Mouse (Mus musculus): ENCODE results near the gene Gm10840. TPM values are rescaled to one million over a fixed set of nuclear protein-coding genes. Genes with fewer than 3 reads are reported as not detected.
A peak's percentile ranks its signal among the peaks of the same experiment; 100 is the strongest.

The Gm10840 gene
- polyA plus RNA-seq, 1 experiment from 2014 or later = not detected

DNA sequence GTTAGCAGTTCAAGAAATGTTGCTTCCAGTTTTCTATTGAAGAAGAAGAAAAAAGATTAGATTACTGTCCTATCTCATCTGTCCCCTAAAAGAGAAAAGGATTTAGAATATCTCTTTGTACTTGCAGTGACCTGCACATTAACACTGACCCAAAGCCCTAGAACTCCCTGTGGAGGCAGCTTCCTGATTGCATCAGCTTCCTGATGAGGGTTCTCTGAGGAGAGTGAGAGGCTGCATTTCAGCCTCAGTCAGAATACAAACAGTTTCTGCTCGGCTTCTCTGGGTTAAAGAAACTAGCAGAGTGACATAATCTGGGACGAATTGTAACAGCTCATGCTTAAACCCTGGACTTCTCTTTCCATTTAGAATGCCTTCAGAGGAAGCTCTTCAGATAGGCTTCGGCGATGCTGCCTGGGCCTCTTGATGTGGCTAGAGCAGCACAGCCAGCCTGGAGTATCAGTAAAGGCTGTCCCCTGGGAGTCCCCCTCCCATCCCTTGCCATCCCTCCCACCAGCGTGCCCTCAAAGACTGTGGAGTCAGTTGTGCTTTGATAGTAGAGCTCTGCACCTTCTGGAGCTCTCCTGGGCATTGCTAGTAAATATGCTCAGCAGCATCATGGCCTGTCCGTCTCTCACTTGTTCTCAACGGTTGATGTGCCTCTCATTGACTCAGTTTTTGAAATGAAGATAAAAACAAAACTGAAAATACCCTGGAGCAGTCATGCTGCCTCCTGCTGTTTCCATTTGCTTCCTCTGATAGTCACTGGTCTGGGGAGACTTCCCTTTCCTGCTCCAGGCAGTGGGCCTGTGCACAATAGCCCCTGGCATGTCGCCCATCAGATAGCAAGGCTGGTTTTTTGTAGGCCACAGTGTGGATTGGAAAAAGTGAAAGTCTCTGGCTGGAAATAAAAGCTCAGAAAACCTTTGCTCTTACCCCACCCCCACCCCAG lies 25.8 kb upstream of the Gm10840 start:
- Histone ChIP-seq H3K4me2 (ENCODE audit: low read depth, low read length) (peak overlapping the region; percentile 33), H3K4me3 (ENCODE audit: low read length) (0 out of 2 replicates have a peak overlapping the region, but pooled peaks have one; percentile 20), H3K9ac (ENCODE audit: low read length) (peak overlapping the region; percentile 58), H3K27ac (ENCODE audit: low read length) (peak overlapping the region; percentile 81), H3K4me1 (replicated peaks; ENCODE audit: control insufficient read depth, insufficient read depth, low read length) (peaks cover 14% of the 10 kb centered on the region), H3K36me3 (ENCODE audit: control insufficient read depth, insufficient read depth, low read length) (peaks cover 2% of the 10 kb centered on the region; the same call in 1 of the 2 replicates), H3K27me3 (ENCODE audit: control insufficient read depth, insufficient read depth, low read depth, low read length) (no peaks in the 10 kb centered on the region), H3K9me3 (ENCODE audit: control insufficient read depth, low read length) (no peaks in the 10 kb centered on the region)
- WGBS = 26% methylated on average over 8 of the region's 8 CpGs
- ATAC-seq (ENCODE audit: low read depth) = peak; percentile 96

DNA sequence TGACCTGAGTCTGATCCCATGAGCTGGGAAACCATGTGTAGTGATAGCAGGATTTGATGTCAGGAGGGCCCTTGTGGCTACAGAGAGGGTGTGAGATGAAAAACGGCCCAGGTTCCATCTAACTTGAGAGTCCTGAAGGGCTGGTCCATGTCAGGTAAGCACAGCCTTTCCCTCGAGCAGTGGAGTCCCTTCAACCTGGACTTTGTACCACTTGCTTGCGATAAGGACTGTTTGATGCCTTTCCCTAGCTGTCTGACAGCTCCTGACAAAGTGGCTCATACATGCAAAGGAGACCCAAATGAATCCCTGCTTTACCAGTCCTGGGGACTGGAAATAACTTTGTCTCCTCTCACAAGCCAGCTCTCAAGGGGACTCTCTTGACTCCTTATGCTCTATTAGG lies 9.4 kb upstream of the Gm10840 start:
- WGBS = 78% methylated on average over 3 of the region's 3 CpGs
- Histone ChIP-seq H3K4me3 (ENCODE audit: low read length) (no peak overlapping the region), H3K4me1 (replicated peaks; ENCODE audit: control insufficient read depth, insufficient read depth, low read length) (no peaks in the 10 kb centered on the region), H3K36me3 (ENCODE audit: control insufficient read depth, insufficient read depth, low read length) (peaks cover 43% of the 10 kb centered on the region), H3K9me3 (ENCODE audit: control insufficient read depth, low read length) (no peaks in the 10 kb centered on the region), H3K9ac (ENCODE audit: low read length) (no peak overlapping the region), H3K27ac (ENCODE audit: low read length) (no peak overlapping the region), H3K27me3 (ENCODE audit: control insufficient read depth, insufficient read depth, low read depth, low read length) (no peaks in the 10 kb centered on the region), H3K4me2 (ENCODE audit: low read depth, low read length) (no peak overlapping the region)
- no peak for ATAC-seq (ENCODE audit: low read depth)

GRCm38 (mm10) chr11:106152132-106152531 lies 8.5 kb upstream of the Gm10840 start:
- H3K4me2 ChIP-seq (ENCODE audit: low read depth, low read length) = no peak overlapping the region
- 74% methylated on average over 8 of the region's 8 CpGs for WGBS
- H3K27me3 ChIP-seq (ENCODE audit: control insufficient read depth, insufficient read depth, low read depth, low read length) = no peaks in the 10 kb centered on the region

GRCm38 (mm10) chr11:106154091-106154490 lies 6.6 kb upstream of the Gm10840 start:
- Histone ChIP-seq H3K9ac (ENCODE audit: low read length) (no peak overlapping the region), H3K27me3 (ENCODE audit: control insufficient read depth, insufficient read depth, low read depth, low read length) (no peaks in the 10 kb centered on the region), H3K4me3 (ENCODE audit: low read length) (no peak overlapping the region), H3K27ac (ENCODE audit: low read length) (no peak overlapping the region), H3K9me3 (ENCODE audit: control insufficient read depth, low read length) (no peaks in the 10 kb centered on the region), H3K4me1 (replicated peaks; ENCODE audit: control insufficient read depth, insufficient read depth, low read length) (peaks cover 10% of the 10 kb centered on the region), H3K36me3 (ENCODE audit: control insufficient read depth, insufficient read depth, low read length) (peaks cover 56% of the 10 kb centered on the region), H3K4me2 (ENCODE audit: low read depth, low read length) (no peak overlapping the region)
- 70% methylated on average over 5 of the region's 5 CpGs for WGBS
- no peak for ATAC-seq (ENCODE audit: low read depth)

More at GRCm38 (mm10) chr11:106152132-106152531, 8.5 kb upstream of the Gm10840 start:
- no peaks in the 10 kb centered on the region for H3K9me3 ChIP-seq (ENCODE audit: control insufficient read depth, low read length)
- H3K4me3 ChIP-seq (ENCODE audit: low read length) = no peak overlapping the region
- H3K27ac ChIP-seq (ENCODE audit: low read length) = no peak overlapping the region
- ATAC-seq (ENCODE audit: low read depth) = no peak
- peaks cover 52% of the 10 kb centered on the region for H3K36me3 ChIP-seq (ENCODE audit: control insufficient read depth, insufficient read depth, low read length)
- no peak overlapping the region for H3K9ac ChIP-seq (ENCODE audit: low read length)
- no peaks in the 10 kb centered on the region for H3K4me1 ChIP-seq (replicated peaks; ENCODE audit: control insufficient read depth, insufficient read depth, low read length)

DNA sequence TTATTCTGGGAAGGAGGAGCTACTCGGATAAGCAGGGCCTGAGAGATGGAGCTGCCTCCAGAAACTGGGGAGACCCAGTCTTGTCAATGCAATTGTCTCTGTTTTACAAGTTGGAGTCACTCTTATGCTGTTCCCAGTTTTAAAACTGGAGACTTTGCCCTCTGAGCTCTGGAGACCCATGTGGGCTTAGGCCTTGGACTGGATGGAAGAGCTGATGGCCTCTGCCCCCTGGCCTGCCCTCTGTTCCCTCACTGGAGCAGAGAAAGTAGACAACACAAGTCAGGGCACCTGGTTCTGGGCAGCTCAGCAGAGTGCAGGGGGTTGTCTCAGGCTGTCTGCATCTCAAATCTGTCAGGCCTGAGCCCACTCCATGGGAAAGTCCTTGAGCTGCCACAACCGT lies 5.9 kb upstream of the Gm10840 start:
- Histone ChIP-seq H3K27me3 (ENCODE audit: control insufficient read depth, insufficient read depth, low read depth, low read length) (no peaks in the 10 kb centered on the region), H3K4me2 (ENCODE audit: low read depth, low read length) (no peak overlapping the region), H3K36me3 (ENCODE audit: control insufficient read depth, insufficient read depth, low read length) (peaks cover 49% of the 10 kb centered on the region), H3K4me1 (replicated peaks; ENCODE audit: control insufficient read depth, insufficient read depth, low read length) (peaks cover 10% of the 10 kb centered on the region), H3K9me3 (ENCODE audit: control insufficient read depth, low read length) (no peaks in the 10 kb centered on the region), H3K27ac (ENCODE audit: low read length) (no peak overlapping the region), H3K9ac (ENCODE audit: low read length) (no peak overlapping the region), H3K4me3 (ENCODE audit: low read length) (no peak overlapping the region)
- ATAC-seq (ENCODE audit: low read depth) = no peak
- WGBS = 35% methylated on average over 2 of the region's 2 CpGs

- no peak overlapping the region for H3K27ac ChIP-seq (ENCODE audit: low read length)
- peaks cover 41% of the 10 kb centered on the region for H3K36me3 ChIP-seq (ENCODE audit: control insufficient read depth, insufficient read depth, low read length)
- no peak overlapping the region for H3K4me3 ChIP-seq (ENCODE audit: low read length)
- H3K4me2 ChIP-seq (ENCODE audit: low read depth, low read length) = no peak overlapping the region
- ATAC-seq (ENCODE audit: low read depth) = no peak
- 54% methylated on average over 3 of the region's 3 CpGs for WGBS
- H3K27me3 ChIP-seq (ENCODE audit: control insufficient read depth, insufficient read depth, low read depth, low read length) = no peaks in the 10 kb centered on the region
- no peaks in the 10 kb centered on the region for H3K9me3 ChIP-seq (ENCODE audit: control insufficient read depth, low read length)
- peaks cover 12% of the 10 kb centered on the region for H3K4me1 ChIP-seq (replicated peaks; ENCODE audit: control insufficient read depth, insufficient read depth, low read length)
- no peak overlapping the region for H3K9ac ChIP-seq (ENCODE audit: low read length)
Measured at GRCm38 (mm10) chr11:106155761-106156160, 4.9 kb upstream of the Gm10840 start.

DNA sequence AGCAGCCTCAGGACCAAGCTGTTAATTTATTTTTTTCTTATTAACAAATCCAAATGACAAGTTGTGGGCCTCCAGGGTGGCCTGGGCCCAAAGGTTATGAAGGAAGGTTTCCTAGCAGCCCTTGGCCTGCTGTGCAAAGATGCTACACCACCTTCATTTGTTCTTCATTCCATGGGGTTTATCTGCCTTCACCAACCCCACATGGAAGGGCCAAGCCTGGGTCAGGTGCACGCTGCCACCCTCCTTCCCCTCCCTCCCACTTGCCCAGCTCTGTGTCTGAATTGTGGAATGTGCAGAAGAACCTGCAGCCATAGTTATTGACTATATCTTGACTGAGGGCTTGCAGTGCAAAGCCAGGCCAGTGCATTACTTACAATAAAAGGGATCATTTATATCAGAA lies 4.4 kb upstream of the Gm10840 start:
- Histone ChIP-seq H3K9me3 (ENCODE audit: control insufficient read depth, low read length) (no peaks in the 10 kb centered on the region), H3K36me3 (ENCODE audit: control insufficient read depth, insufficient read depth, low read length) (peaks cover 36% of the 10 kb centered on the region), H3K9ac (ENCODE audit: low read length) (no peak overlapping the region), H3K4me2 (ENCODE audit: low read depth, low read length) (no peak overlapping the region), H3K4me3 (ENCODE audit: low read length) (no peak overlapping the region), H3K4me1 (replicated peaks; ENCODE audit: control insufficient read depth, insufficient read depth, low read length) (peaks cover 17% of the 10 kb centered on the region), H3K27me3 (ENCODE audit: control insufficient read depth, insufficient read depth, low read depth, low read length) (no peaks in the 10 kb centered on the region), H3K27ac (ENCODE audit: low read length) (no peak overlapping the region)
- ATAC-seq (ENCODE audit: low read depth) = no peak
- WGBS = 76% methylated on average over 1 of the region's 1 CpGs

- ATAC-seq (ENCODE audit: low read depth) = no peak
- no peak overlapping the region for H3K4me2 ChIP-seq (ENCODE audit: low read depth, low read length)
- WGBS = 75% methylated on average over 7 of the region's 7 CpGs
- H3K9ac ChIP-seq (ENCODE audit: low read length) = no peak overlapping the region
- H3K36me3 ChIP-seq (ENCODE audit: control insufficient read depth, insufficient read depth, low read length) = peaks cover 29% of the 10 kb centered on the region
- peaks cover 19% of the 10 kb centered on the region for H3K4me1 ChIP-seq (replicated peaks; ENCODE audit: control insufficient read depth, insufficient read depth, low read length)
- H3K27ac ChIP-seq (ENCODE audit: low read length) = no peak overlapping the region
- H3K9me3 ChIP-seq (ENCODE audit: control insufficient read depth, low read length) = no peaks in the 10 kb centered on the region
- H3K4me3 ChIP-seq (ENCODE audit: low read length) = no peak overlapping the region
- no peaks in the 10 kb centered on the region for H3K27me3 ChIP-seq (ENCODE audit: control insufficient read depth, insufficient read depth, low read depth, low read length)
Measured at GRCm38 (mm10) chr11:106157154-106157553, 3.5 kb upstream of the Gm10840 start.

DNA sequence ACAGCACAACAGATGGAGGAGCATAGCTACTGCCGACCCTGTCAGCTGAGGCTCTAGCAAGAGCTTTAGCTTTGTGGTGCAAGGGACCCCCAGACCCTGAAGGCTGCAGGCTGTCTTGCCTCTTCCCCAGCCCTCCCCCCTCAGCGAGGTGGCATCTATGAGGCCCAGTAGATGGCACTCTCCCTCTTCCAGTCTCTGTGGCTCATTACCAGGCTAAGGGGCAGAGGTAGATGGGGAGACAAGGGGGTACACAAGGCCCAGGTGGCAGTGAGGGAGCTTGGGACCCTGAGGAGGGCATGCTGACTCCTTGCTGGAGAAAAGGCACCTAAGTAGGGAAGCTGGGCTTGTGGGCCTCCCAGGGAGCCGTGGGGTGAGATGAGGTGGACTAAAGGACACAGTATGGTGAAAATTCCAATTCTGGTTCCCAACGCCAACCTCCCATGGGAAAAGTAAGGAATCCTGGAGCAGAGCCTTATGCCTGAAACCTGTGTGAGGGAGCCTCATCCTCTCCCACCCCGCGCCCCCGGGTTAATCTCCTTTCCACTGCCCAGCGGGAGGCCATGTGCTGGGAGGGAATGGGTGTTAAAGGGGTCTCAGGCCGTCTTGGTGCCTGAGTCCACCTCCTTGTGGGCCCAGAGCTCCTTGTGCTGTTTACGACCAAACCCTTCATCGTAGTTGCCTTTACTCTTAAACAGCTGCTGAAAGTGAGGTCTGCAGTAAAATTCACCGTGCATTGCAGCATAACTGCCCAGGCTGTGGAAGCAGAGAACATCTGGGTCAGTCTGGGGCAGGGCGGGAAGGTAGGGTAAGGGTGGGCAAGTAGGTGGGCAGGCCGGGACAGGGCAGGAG lies 2.3 kb upstream of the Gm10840 start:
- H3K9me3 ChIP-seq (ENCODE audit: control insufficient read depth, low read length) = no peaks in the 10 kb centered on the region
- no peaks in the 10 kb centered on the region for H3K27me3 ChIP-seq (ENCODE audit: control insufficient read depth, insufficient read depth, low read depth, low read length)
- H3K4me3 ChIP-seq (ENCODE audit: low read length) = peak overlapping the region; percentile 86
- peaks cover 20% of the 10 kb centered on the region for H3K4me1 ChIP-seq (replicated peaks; ENCODE audit: control insufficient read depth, insufficient read depth, low read length)
- peaks cover 32% of the 10 kb centered on the region for H3K36me3 ChIP-seq (ENCODE audit: control insufficient read depth, insufficient read depth, low read length)
- ATAC-seq (ENCODE audit: low read depth) = no peak; the same call in 1 of the 2 replicates
- H3K9ac ChIP-seq (ENCODE audit: low read length) = peak overlapping the region; percentile 95
- H3K27ac ChIP-seq (ENCODE audit: low read length) = peak overlapping the region; percentile 95
- WGBS = 54% methylated on average over 14 of the region's 14 CpGs
- peak overlapping the region; percentile 93 for H3K4me2 ChIP-seq (ENCODE audit: low read depth, low read length)

Measured in lung, embryonic 16.5 days (tissue).